Mouse (Mus musculus): ENCODE measurements around the gene Rras2.

The Rras2 gene

DNA sequence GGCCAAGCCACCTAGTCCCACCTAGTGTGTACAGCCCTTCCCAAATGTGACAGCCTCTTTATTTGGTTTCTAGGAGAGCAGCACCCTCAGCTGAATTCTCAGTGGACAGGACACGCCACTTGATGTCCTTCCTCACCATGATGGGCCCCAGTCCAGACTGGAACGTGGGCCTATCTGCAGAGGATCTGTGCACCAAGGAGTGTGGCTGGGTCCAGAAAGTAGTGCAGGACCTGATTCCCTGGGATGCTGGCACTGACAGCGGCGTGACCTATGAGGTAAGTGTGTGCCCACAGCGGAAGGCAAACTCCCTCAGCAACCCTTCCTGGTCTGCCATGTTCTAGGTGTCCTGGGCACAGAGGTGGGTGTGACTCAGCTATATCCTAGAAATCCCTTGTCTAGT lies 88.8 kb downstream of the Rras2 start:
- no peak for DNase-seq (ENCODE audit: low read depth)

- DNase-seq (ENCODE audit: low read depth): no peak
Observed at GRCm38 (mm10) chr7:114027406-114027805, 90.2 kb downstream of the Rras2 start.

DNA sequence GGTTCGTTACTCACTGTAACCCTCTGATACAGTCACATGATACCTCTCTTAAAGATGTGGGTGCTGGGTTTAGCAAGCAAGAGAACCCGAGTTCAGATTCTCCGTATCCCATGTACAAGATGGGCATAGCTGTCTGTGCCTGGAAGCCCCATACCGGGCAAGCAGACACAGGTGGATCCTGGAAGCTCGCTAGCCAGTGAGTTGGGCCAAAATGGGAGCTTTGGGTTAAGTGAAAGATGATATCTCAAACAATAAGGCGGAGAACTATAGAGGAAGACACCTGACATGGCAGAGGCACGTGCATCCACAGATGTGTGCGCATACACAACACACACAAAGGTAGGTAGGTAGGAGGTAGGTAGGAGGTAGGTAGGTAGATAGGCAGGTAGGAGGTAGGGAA lies 90.7 kb downstream of the Rras2 start:
- DNase-seq (ENCODE audit: low read depth): no peak

DNA sequence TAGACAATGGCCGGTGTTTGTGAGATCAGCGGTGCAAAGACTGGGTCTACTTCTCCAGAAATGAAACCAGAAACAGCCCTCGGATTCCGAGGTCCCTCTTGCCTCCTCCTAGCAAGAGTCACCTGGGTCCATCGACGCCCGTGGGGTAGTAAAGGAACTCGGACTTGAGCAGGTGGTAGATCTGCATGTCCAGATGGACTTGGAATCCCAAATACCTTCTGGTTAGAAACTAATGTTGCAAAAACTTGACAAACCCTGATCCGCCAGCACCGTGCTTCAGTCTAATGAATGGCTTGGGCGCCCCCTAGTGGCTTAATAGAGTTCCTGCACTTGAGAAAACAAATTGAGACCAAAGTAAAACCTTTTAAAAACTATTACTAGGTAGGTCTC lies 96.9 kb downstream of the Rras2 start:
- peak; percentile 84 for DNase-seq (ENCODE audit: low read depth)

DNA sequence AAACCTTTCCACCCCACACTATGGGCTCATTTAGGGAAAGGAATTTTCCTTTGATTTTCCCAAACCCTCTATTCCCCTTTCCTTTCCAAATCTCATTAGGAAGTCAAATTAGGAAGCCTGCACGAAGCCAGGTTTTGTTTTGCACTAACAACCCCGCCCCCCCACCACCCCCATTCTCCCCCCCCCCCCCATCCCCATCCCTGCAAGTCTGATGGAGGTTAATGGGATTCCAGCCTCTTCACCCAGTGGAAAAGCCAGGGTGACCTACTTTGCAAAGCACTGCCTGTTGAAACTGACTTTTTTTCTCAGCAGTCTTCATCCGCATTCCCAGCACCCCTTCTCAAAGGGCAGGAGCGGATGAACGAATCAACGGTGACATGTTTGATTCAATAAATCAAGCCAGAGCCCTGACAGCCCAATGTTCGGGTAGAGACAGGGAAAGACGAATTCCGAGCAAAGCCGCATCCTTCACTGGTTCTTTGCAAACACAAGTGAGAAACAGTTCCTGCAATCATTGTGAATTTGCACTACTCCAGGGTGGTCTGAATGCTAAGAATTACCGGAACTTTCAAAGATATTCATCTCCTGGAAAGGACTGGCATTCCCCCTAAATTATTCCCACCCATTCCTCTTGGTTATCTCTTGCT lies 97.4 kb downstream of the Rras2 start:
- no peak for DNase-seq (ENCODE audit: low read depth)

DNA sequence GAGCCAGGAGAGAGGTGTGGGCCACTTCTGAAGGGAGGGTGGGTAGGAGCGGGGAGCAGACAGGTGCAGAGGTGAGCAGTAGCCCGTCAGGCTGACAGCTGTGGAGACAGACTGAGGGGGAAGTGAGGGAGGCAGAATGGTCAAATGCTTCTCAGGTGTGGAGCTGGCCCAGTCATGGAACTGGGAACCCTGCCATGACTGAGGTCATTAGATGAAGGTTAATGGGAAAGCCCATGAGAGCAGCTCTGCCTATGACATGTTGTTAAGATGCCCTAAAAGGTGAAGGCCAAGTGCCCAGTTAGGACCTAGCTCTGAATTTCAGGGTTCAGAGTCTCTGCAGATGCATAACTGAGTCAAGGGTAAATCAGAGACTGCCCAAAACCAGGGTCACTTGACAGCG lies 98.7 kb downstream of the Rras2 start:
- DNase-seq (ENCODE audit: low read depth): no peak

DNA sequence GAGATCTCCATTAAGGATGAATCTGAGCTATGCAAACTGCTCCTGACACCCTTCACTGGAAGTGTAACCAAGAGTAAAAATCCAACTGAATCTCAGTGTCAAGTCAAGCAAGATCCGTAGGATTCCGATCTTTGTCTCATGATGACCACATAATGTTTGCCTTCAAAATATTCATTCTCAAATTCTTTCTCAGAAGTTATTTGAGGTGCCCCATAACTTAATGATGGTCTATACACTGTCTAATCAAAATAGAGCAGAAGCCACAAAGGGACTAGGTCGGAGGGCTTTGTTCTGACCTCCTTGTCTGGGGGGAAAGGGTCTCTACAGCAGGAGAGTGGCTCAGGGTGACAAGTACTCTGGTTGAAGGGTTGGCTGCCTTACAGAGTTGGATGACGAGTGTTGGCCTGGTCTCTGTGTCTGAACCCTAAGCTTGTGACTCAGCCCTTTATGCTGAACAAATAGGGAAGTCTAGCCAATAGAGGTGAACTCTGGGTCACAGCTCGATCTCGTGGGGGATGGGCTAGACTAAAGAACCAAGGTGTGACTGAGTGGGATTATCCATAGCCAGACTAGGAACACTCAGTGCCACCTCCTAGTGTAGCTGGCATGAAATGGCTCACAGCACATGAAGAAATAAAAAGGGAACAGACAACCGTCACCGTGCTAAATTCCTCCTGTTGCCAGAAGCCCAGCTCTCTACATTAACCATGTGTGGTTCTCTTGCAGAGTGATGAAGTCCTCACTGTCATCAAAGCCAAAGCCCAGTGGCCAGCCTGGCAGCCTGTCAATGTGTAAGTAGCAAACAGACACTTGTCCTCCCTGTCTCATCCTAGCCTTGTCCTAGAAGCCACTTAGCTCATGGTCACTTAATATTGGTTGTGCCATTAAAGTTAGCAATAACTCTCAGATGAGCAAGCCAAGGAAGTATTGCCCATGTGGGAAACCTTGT lies 101.3 kb downstream of the Rras2 start:
- no peak for DNase-seq (ENCODE audit: low read depth)

- no peak for DNase-seq (ENCODE audit: low read depth)
Observed at GRCm38 (mm10) chr7:114011726-114012443, 105.7 kb downstream of the Rras2 start.

GRCm38 (mm10) chr7:114007565-114007964 lies 110.0 kb downstream of the Rras2 start:
- DNase-seq (ENCODE audit: low read depth): peak; percentile 22

DNA sequence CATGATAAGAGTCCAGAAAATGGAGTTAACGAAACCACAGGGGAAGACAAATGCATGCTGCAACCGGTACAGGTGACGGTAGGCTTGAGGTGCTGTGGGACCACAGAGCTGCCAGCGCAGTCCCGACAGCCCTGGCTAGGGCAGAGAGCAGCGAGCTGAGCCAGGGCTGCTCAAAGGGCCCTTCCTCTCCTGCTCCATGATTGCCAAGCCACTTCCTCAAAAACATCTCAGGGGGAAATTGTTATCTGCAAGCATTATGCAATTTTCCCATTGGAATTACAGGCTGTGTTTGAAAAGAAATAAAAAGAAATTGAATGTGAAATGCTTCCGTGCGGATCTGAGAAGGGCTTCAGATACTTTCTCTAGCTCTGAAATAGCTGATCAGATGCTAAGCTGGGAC lies 111.1 kb downstream of the Rras2 start:
- no peak for DNase-seq (ENCODE audit: low read depth)

GRCm38 (mm10) chr7:114005499-114005898 lies 112.1 kb downstream of the Rras2 start:
- no peak for DNase-seq (ENCODE audit: low read depth)

- DNase-seq (ENCODE audit: low read depth): no peak
Observed at GRCm38 (mm10) chr7:114004171-114004570, 113.4 kb downstream of the Rras2 start.

- no peak for DNase-seq (ENCODE audit: low read depth)
Observed at GRCm38 (mm10) chr7:113997675-113998354, 119.8 kb downstream of the Rras2 start.
